25 mouse cellular contexts compared by ENCODE assay signal in the genomic region with DNA sequence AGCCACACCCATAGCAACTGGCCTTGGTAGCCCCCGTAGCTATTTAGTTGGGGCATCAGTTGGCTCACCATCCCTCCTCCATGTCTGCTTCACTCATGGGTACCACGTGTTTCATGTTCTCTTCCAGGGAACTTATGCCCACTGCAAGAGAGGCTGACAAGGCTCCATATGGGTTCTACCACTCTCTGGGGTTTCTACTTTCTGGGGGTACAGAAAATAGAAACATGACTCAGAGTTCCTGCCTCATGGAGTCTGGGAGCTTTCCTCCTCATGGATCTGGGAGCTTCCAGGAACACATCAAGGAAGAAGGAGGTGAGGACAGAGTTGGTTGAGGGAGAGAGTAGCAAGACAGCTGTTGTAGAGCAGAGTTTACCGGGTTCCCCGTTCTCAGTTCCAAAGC. TPM values are rescaled to one million over a fixed set of nuclear protein-coding genes. Genes with fewer than 3 reads are reported as not detected.
DNase-seq lines count a peak whose midpoint lies in the region; ATAC-seq and TF ChIP-seq lines count a peak whose summit lies in the region.
"Had no signal": no experiment of that assay in that cellular context is flagged by ENCODE, and none has a peak within 500 bp of the region (broad histone marks: within the 10 kb centered on the region; RNA-seq: fewer than 3 reads in every experiment).

No protein-coding gene starts in this region.

- no peak overlapping the region for H3K4me3 ChIP-seq in gastrocnemius, adult 2 months
- H3K4me3 ChIP-seq: forebrain, embryonic 10.5 days; forebrain, embryonic 13.5 days; heart, embryonic 12.5 days; heart, embryonic 15.5 days; hindbrain, embryonic 10.5 days; hindbrain, embryonic 13.5 days had no signal

- TF ChIP-seq CTCF in gastrocnemius, adult 2 months (IDR thresholded peaks at IDR 0.05): no peak

- DNase-seq in frontal cortex, postnatal 25 days (ENCODE audit: low spot score in 2 of 2): no peak
- DNase-seq in layer of hippocampus, adult 9-11 months: peak; percentile 60
- no peak for DNase-seq in layer of hippocampus, adult 9-10 months (ENCODE audit: low spot score)
- peak; percentile 53 to 58 for DNase-seq in left cerebral cortex, adult 9 months (ENCODE audit: low spot score in 2 of 2)
- no peak for DNase-seq in left cerebral cortex, postnatal 4 days
- DNase-seq in gastrocnemius, adult 2 months: no peak
- DNase-seq: adrenal gland, adult 8-10 months; adrenal gland, postnatal 25 days; cerebellum, adult 18-20 months; cerebellum, adult 9-10 months; cerebellum, postnatal 14 days; gastrocnemius, postnatal 25 days; heart, adult 18-20 months; heart, postnatal 10 days; heart, postnatal 36 days had no signal

- ATAC-seq in frontal cortex, adult (ENCODE audit: low TSS enrichment): peak; percentile 92
- ATAC-seq: activated CD4-positive, CD25-positive, alpha-beta regulatory T cell, adult 4 months; forebrain, embryonic 13.5 days; hindbrain, embryonic 16.5 days had no signal

- intact Hi-C loops in left cerebral cortex, postnatal 4 days (cut with DNase I): no loop called here
- intact Hi-C loops in gastrocnemius, adult 2 months (cut with DNase I): no loop called here

- H3K27ac ChIP-seq in gastrocnemius, adult 2 months: no peak overlapping the region
- H3K27ac ChIP-seq: forebrain, embryonic 10.5 days; forebrain, embryonic 13.5 days; heart, embryonic 15.5 days; hindbrain, embryonic 10.5 days; hindbrain, embryonic 13.5 days had no signal

RNA-seq across cellular contexts. Expression of a gene that starts 23.2 kb away (rescaled TPM):
- 10 to 100 TPM; 31.7 to 33.7 TPM for total RNA-seq in left cerebral cortex, postnatal 4 days (2021)
- total RNA-seq in gastrocnemius, adult 2 months (2021): not detected
- total RNA-seq: gastrocnemius, adult 8-10 months; gastrocnemius, postnatal 25 days; heart, postnatal 10 days; heart, postnatal 36 days had no signal

Comparison
In these comparisons a context has a peak if more than half of its experiments do, and no peak if none do; other contexts are left out.
1. DNase-seq: peak in layer of hippocampus, adult 9-11 months (single experiment) and left cerebral cortex, adult 9 months (2 of 2); none in frontal cortex, postnatal 25 days (0 of 2), layer of hippocampus, adult 9-10 months (single experiment), left cerebral cortex, postnatal 4 days (single experiment) and gastrocnemius, adult 2 months (single experiment).
2. RNA of a gene that starts 23.2 kb away (total RNA-seq): 31.7 to 33.7 TPM in left cerebral cortex, postnatal 4 days; not detected in gastrocnemius, adult 2 months; every median in the first group is over 10 times any median in the second.